Mouse (Mus musculus): ENCODE measurements around the gene Nradd. TPM values are rescaled to one million over a fixed set of nuclear protein-coding genes. Genes with fewer than 3 reads are reported as not detected.

Gene Nradd
- total and polyA plus RNA-seq, 2 experiments from 2014 or later: 17.4 to 23.2 TPM

- Histone ChIP-seq H3K27me3 (ENCODE audit: insufficient read depth, low read length) (no peaks in the 10 kb centered on the region), H3K4me2 (ENCODE audit: low read depth, low read length, poor library complexity, severe bottlenecking) (no peak overlapping the region), H3K4me1 (ENCODE audit: insufficient read depth, low read length) (peaks cover 2% of the 10 kb centered on the region), H3K9me3 (ENCODE audit: low read length) (no peaks in the 10 kb centered on the region), H3K27ac (ENCODE audit: low read depth, low read length) (no peak overlapping the region), H3K9ac (replicated peaks; ENCODE audit: low read length, poor library complexity, severe bottlenecking) (no peak overlapping the region), H3K4me3 (ENCODE audit: low read depth, low read length) (no peak overlapping the region), H3K36me3 (ENCODE audit: insufficient read depth, low read length) (no peaks in the 10 kb centered on the region)
- TF ChIP-seq CTCF (IDR thresholded peaks at IDR 0.05): no peak
- WGBS: 85% methylated on average over 10 of the region's 10 CpGs
- no peak for ATAC-seq (ENCODE audit: low FRiP score)
- DNase-seq (ENCODE audit: low spot score): no peak
Measured at GRCm38 (mm10) chr9:110644295-110644694, 20.0 kb upstream of the Nradd start.

GRCm38 (mm10) chr9:110643787-110644186 lies 19.5 kb upstream of the Nradd start:
- Histone ChIP-seq H3K4me3 (ENCODE audit: low read depth, low read length) (no peak overlapping the region), H3K27me3 (ENCODE audit: insufficient read depth, low read length) (no peaks in the 10 kb centered on the region), H3K9ac (replicated peaks; ENCODE audit: low read length, poor library complexity, severe bottlenecking) (no peak overlapping the region), H3K27ac (ENCODE audit: low read depth, low read length) (no peak overlapping the region), H3K4me1 (ENCODE audit: insufficient read depth, low read length) (no peaks in the 10 kb centered on the region), H3K4me2 (ENCODE audit: low read depth, low read length, poor library complexity, severe bottlenecking) (no peak overlapping the region), H3K9me3 (ENCODE audit: low read length) (no peaks in the 10 kb centered on the region), H3K36me3 (ENCODE audit: insufficient read depth, low read length) (peaks cover 4% of the 10 kb centered on the region)
- no peak for ATAC-seq (ENCODE audit: low FRiP score)
- TF ChIP-seq CTCF (IDR thresholded peaks at IDR 0.05): no peak
- no peak for DNase-seq (ENCODE audit: low spot score)
- 75% methylated on average over 9 of the region's 9 CpGs for WGBS

- H3K4me1 ChIP-seq (ENCODE audit: insufficient read depth, low read length): no peaks in the 10 kb centered on the region
- H3K9me3 ChIP-seq (ENCODE audit: low read length): no peaks in the 10 kb centered on the region
- no peak overlapping the region for H3K27ac ChIP-seq (ENCODE audit: low read depth, low read length)
- no peak overlapping the region for H3K4me2 ChIP-seq (ENCODE audit: low read depth, low read length, poor library complexity, severe bottlenecking)
- H3K4me3 ChIP-seq (ENCODE audit: low read depth, low read length): no peak overlapping the region
- ATAC-seq (ENCODE audit: low FRiP score): no peak
- H3K36me3 ChIP-seq (ENCODE audit: insufficient read depth, low read length): peaks cover 13% of the 10 kb centered on the region
- WGBS: 53% methylated on average over 5 of the region's 5 CpGs
- no peak for DNase-seq (ENCODE audit: low spot score)
- H3K9ac ChIP-seq (replicated peaks; ENCODE audit: low read length, poor library complexity, severe bottlenecking): no peak overlapping the region
- H3K27me3 ChIP-seq (ENCODE audit: insufficient read depth, low read length): no peaks in the 10 kb centered on the region
- TF ChIP-seq CTCF (IDR thresholded peaks at IDR 0.05): no peak
Measured at GRCm38 (mm10) chr9:110642812-110643524, 18.7 kb upstream of the Nradd start.

- no peak for TF ChIP-seq CTCF (IDR thresholded peaks at IDR 0.05)
- Histone ChIP-seq H3K27me3 (ENCODE audit: insufficient read depth, low read length) (no peaks in the 10 kb centered on the region), H3K4me1 (ENCODE audit: insufficient read depth, low read length) (no peaks in the 10 kb centered on the region), H3K27ac (ENCODE audit: low read depth, low read length) (no peak overlapping the region), H3K4me3 (ENCODE audit: low read depth, low read length) (no peak overlapping the region), H3K9ac (replicated peaks; ENCODE audit: low read length, poor library complexity, severe bottlenecking) (no peak overlapping the region), H3K9me3 (ENCODE audit: low read length) (no peaks in the 10 kb centered on the region), H3K4me2 (ENCODE audit: low read depth, low read length, poor library complexity, severe bottlenecking) (no peak overlapping the region), H3K36me3 (ENCODE audit: insufficient read depth, low read length) (peaks cover 24% of the 10 kb centered on the region)
- no peak for ATAC-seq (ENCODE audit: low FRiP score)
- DNase-seq (ENCODE audit: low spot score): no peak
- WGBS: 88% methylated on average over 5 of the region's 5 CpGs
Measured at GRCm38 (mm10) chr9:110641006-110641405, 16.8 kb upstream of the Nradd start.

- ATAC-seq (ENCODE audit: low FRiP score) (no peak), DNase-seq (ENCODE audit: low spot score) (peak; percentile 33)
- Histone ChIP-seq H3K4me3 (ENCODE audit: low read depth, low read length) (no peak overlapping the region), H3K27me3 (ENCODE audit: insufficient read depth, low read length) (no peaks in the 10 kb centered on the region), H3K4me2 (ENCODE audit: low read depth, low read length, poor library complexity, severe bottlenecking) (no peak overlapping the region), H3K27ac (ENCODE audit: low read depth, low read length) (no peak overlapping the region), H3K36me3 (ENCODE audit: insufficient read depth, low read length) (peaks cover 28% of the 10 kb centered on the region), H3K4me1 (ENCODE audit: insufficient read depth, low read length) (no peaks in the 10 kb centered on the region), H3K9me3 (ENCODE audit: low read length) (no peaks in the 10 kb centered on the region), H3K9ac (replicated peaks; ENCODE audit: low read length, poor library complexity, severe bottlenecking) (no peak overlapping the region)
- 84% methylated on average over 10 of the region's 10 CpGs for WGBS
- no peak for TF ChIP-seq CTCF (IDR thresholded peaks at IDR 0.05)
Measured at GRCm38 (mm10) chr9:110638611-110639021, 14.4 kb upstream of the Nradd start.

- H3K27ac ChIP-seq (ENCODE audit: low read depth, low read length): no peak overlapping the region
- 8% methylated on average over 19 of the region's 19 CpGs for WGBS
- no peak overlapping the region for H3K4me2 ChIP-seq (ENCODE audit: low read depth, low read length, poor library complexity, severe bottlenecking)
- H3K4me3 ChIP-seq (ENCODE audit: low read depth, low read length): no peak overlapping the region
- no peaks in the 10 kb centered on the region for H3K4me1 ChIP-seq (ENCODE audit: insufficient read depth, low read length)
- ATAC-seq (ENCODE audit: low FRiP score) (no peak), DNase-seq (ENCODE audit: low spot score) (peak; percentile 69)
- no peak overlapping the region for H3K9ac ChIP-seq (replicated peaks; ENCODE audit: low read length, poor library complexity, severe bottlenecking)
- H3K9me3 ChIP-seq (ENCODE audit: low read length): no peaks in the 10 kb centered on the region
- peak; percentile 94 for TF ChIP-seq CTCF (IDR thresholded peaks at IDR 0.05)
- H3K27me3 ChIP-seq (ENCODE audit: insufficient read depth, low read length): no peaks in the 10 kb centered on the region
- peaks cover 28% of the 10 kb centered on the region for H3K36me3 ChIP-seq (ENCODE audit: insufficient read depth, low read length)
Measured at GRCm38 (mm10) chr9:110635225-110635624, 11.0 kb upstream of the Nradd start.

Data from midbrain, postnatal 0 days (tissue).